Mouse (Mus musculus) lung, postnatal 0 days (tissue): Measurements from ENCODE around the gene Gm17622.

Source experiments
- CTCF ChIP-seq: IDR thresholded peaks from 2 replicates; pipeline ENCODE4 v1.5.1; 2016; ENCODE audit warnings: antibody characterized with exemption, mild to moderate bottlenecking
- EP300 ChIP-seq: IDR thresholded peaks from 2 replicates; pipeline ENCODE4 v1.6.1; 2016; ENCODE audit warnings: antibody characterized with exemption, mild to moderate bottlenecking, control low read depth

GRCm38 (mm10) chr13:96528776-96529175 is 38.2 kb downstream of the Gm17622 start:
- TF ChIP-seq CTCF: no peak
- no peak for TF ChIP-seq EP300
